Mouse (Mus musculus) c-Kit-positive CD71-positive TER-119-positive erythroid progenitor cells, embryonic 14.5 days (primary cell): ENCODE measurements at regions not wholly inside any gene's neighbourhood (a gene's known extent, or its start where the extent isn't known, plus 50 kb on each side); places are given as distances from the start of the nearest gene placed in this dataset.
"Not testable (repeated sequence)": the region's sequence is repeated elsewhere in the genome, so short reads cannot be mapped to it uniquely, and the experiment has no call there.

Experiments
- DNase-seq: peaks from one replicate; pipeline ENCODE4 v3.0.0-alpha.2; 2013; ENCODE audit warnings: low spot score

DNA sequence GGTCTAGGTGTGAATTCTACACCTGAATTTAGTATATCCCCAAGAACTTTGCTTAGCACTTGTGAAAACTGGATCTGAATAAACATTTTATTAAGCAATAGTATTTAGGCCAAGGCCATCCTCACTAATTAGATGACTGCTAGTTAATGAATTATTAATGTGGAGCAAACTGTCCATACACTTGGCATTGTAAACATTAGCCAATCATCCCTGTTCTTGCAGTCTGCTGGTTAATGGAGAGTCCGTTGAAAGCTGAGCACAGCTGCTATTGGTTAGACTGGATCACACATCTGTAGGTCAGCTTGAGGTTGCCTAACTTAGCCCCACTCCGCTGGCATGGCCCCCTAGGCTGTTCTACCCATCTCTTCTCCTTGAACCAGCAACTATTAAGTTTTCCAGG, 826.2 kb upstream of the 4930452B06Rik start:
- no peak for DNase-seq

DNA sequence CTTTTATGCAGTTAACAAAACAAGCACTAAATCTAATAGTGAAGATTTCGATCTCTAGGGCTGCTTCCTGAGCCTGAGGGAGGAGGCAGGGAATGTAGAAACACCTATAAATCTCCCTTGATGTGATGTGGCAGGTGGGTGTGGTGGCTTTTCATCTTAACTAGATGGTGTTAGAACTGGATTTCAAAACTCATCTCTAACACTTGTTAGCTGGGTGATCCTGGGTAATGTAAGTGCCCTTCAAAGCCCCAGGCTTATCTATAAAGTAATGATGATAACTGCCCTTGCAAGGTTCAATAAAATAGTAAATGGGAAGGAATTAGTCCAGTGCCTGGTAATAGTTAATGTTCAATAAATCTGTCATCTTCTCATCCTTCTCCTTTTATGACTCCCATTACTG, 822.5 kb upstream of the 4930452B06Rik start:
- no peak for DNase-seq

DNA sequence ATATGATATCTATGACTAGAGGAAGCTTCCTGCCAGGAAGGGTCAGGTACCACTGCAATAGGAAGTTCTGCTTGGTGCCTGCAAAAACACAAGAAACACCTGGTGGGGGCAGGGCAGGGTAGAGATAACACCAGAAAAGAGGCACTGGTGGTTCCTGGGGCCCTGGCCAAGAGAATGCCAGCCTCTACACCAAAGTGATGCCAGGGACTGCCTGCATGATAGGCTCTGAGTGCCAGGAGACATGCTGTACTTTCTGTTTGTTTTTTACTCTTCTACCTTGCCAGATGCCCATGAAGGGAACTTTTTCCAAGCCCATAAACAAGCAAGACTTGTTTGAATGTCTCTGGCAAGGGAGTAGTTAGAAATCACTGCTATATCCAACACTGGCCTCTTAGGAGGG, 812.9 kb upstream of the 4930452B06Rik start:
- no peak for DNase-seq

DNA sequence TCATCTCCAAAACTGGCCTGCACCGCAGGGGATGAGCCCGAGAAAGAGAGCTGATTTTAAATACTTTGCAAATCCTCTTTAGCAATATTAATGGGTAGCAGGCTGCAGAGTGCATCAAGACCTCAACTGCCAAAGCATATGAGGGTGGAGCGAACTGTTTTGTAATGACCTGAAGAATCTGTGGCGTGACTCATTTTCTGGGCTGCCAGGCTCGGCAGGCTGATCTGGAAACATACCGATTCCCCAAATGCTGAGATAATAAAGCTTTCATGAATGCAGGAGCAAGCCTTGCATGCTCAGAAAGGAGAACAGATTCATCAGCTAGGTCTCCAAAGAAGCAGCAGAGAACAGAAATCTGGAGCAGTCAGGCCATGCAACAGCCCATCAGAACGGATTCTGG, 809.1 kb upstream of the 4930452B06Rik start:
- no peak for DNase-seq

DNA sequence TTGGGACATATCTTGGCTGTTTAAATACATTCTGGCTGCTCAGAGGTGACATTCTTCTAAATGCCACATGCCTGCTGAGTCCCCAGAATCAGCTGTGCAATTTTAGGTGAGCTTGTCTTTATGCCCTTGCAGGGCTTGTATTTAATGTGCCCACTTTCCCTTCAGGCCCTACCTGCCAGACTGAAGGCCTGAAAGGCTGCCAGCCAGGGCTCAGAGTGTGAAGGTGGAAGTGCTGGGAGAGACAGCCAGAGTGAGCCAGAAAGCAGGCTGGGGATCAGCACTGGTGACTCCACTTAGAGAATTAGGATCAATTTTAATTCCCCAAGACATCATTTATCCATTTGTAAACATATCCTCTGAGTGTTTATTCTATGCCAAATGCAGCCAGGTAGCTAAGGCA, 803.6 kb upstream of the 4930452B06Rik start:
- DNase-seq: no peak

- no peak for DNase-seq
Measured at GRCm38 (mm10) chr14:9468654-9469053, 802.6 kb upstream of the 4930452B06Rik start.

- no peak for DNase-seq
Measured at GRCm38 (mm10) chr14:9467690-9468458, 801.8 kb upstream of the 4930452B06Rik start.

- no peak for DNase-seq
Measured at GRCm38 (mm10) chr14:9460006-9460405, 794.0 kb upstream of the 4930452B06Rik start.

- DNase-seq: no peak
Measured at GRCm38 (mm10) chr14:9458856-9459255, 792.8 kb upstream of the 4930452B06Rik start.

- no peak for DNase-seq
Measured at GRCm38 (mm10) chr14:9457801-9458495, 791.9 kb upstream of the 4930452B06Rik start.

DNA sequence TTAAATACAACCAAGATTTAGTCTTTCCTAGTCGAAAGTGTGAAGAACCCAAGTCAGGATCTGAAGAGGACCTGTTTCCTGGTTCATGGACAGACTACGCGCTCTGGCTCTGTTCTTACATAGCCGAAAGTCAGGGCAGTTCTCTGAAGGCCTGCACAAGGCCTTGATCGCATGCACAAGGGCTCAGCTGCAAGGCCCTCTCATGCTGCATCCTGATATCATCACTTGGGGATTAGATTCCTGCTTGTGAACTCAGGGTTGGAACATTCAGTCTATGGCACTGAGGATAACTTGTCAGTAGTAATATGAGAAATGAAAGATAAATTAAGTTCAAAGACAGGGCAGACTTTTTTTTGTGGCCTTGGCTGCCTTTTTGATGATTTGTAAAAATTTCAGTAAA, 789.9 kb upstream of the 4930452B06Rik start:
- no peak for DNase-seq

DNA sequence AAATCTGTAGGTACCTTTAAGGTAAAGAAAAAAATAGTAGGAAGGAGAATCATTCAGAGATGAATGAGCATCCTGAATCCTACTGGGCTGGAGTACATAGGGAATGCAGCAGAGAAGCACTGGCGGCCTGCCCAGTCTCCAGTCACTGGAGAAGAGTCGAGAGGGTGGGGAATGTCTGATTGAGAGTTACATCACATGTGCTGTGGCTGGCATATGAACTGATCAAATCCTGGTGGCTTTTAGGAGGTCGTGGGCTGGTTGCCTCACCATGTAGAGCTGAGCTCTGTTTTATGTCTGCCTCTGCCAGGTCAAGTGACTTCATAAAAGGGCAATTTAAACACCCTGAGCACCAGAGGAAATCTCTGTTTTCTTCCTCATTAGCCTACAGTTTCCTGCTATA, 783.9 kb upstream of the 4930452B06Rik start:
- no peak for DNase-seq

- DNase-seq: no peak
Measured at GRCm38 (mm10) chr14:9437896-9438295, 771.9 kb upstream of the 4930452B06Rik start.

- no peak for DNase-seq
Measured at GRCm38 (mm10) chr14:9435136-9435535, 769.1 kb upstream of the 4930452B06Rik start.

DNA sequence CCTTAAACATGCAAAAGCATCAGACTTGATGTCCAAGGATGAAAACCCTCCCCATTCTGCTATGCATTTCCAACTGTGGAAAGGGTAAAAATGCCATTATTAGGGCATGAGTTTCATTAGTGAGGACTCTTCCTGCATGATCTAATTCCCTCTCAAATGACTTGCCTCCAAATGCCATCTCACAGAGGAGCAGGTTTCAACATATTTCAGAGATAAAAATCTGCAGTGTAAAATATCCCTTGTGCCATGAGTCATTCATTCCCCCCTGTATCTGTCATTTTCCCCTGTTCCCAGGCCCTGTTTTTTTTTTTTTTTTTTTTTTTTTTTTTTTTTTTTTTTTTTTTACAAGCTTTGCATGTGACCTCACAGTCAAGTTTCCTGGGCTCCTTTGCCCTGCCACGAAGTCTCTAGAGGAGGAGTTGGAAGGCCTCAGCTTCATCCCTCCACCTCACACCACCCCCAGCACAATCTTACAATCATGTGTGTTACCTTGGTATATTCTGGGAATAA, 767.1 kb upstream of the 4930452B06Rik start:
- no peak for DNase-seq

- no peak for DNase-seq
Measured at GRCm38 (mm10) chr14:9431798-9432197, 765.8 kb upstream of the 4930452B06Rik start.

- no peak for DNase-seq
Measured at GRCm38 (mm10) chr14:9411822-9412403, 745.9 kb upstream of the 4930452B06Rik start.

GRCm38 (mm10) chr14:9403688-9404087, 737.6 kb upstream of the 4930452B06Rik start:
- no peak for DNase-seq

DNA sequence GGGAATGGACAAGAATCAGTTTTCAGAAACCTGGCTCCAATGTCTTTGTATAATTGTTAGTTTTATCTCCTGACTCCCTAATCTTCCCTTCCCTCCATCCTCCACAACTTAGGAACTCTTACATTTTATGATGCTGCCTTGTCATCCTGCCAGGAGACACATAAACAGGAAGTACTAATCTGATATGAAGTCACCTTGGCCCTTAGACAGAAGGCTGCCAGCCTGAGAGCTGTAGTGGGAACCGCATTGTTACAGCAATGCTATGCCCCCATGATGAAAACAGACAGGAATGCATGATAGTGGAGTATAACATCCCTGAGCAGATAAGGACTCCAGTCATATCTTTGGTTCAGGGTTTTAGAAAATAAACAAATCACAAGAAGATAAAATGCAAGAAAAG, 734.8 kb upstream of the 4930452B06Rik start:
- DNase-seq: no peak

DNA sequence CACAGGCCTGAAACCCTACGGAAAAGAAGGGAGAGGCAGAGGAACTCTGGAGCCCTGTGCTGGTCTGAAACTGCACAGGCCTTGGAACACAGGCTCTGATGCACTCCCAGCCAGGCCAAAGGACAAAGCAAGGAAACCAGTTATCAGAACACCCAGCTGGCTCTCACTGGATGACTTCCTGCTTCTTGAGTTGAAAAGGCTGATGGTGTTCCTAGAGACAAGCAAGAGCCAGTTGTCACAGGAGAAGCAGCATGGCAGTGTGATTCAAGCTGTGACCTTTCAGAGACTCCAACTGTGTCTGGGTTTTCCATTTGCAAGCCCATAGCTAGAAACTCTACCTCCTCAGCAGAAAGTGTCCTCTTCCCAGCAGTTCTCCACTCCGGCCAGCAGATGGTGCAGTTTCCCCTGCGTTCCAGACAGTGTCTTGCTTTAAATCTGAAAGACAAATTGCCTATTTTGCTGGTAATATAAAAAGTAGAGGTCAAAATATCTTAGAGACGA, 727.3 kb upstream of the 4930452B06Rik start:
- DNase-seq: peak; percentile 16

DNA sequence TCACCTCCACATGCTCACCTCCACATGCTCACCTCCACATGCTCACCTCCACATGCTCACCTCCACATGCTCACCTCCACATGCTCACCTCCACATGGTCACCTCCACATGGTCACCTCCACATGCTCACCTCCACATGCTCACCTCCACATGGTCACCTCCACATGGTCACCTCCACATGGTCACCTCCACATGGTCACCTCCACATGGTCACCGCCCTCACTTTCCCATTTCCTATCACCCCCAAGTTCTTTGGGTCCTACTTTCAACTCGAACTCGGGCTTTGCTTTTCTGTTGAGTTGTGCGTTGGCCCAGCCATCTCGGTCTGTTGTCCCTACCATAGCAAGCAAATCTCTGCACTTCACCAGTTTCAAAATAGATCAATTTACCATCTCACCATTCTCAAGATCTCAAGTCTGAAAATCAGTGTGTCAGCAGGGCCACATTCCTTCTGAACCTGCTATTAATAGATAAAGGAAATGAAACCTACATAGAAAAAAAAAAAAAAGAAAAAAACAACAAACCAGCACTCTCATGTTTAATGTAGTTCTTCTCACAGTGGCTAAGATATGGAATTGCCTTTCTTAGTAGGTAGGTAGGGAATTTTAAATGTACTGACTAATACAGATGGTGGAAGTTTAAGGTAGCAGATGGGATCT, 724.0 kb upstream of the 4930452B06Rik start:
- DNase-seq: not testable (repeated sequence)

DNA sequence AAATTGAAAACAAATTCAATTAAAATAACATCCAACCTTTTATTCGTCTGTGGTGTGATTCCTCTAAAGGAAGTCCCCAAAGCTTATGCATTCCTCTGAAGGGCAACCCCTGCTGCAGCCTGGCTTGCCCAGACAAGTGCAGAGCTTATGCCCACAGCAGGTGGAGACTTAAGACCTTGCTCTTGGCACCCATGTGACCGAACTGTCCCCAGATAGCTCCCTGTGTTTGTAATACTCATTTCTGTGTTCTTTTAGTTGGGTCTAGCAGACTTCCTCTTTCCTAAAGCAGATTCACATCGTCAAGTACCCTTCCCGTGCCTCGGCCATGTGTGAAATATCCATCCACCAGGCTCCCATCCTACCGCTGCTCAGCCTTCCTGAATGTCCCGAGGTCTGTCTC, 723.1 kb upstream of the 4930452B06Rik start:
- DNase-seq: no peak
